Mouse (Mus musculus) lung, embryonic 14.5 days (tissue): ENCODE results near the gene Crlf1. TPM values are rescaled to one million over a fixed set of nuclear protein-coding genes. Genes with fewer than 3 reads are reported as not detected.

Source experiments
- ATAC-seq: fragments of 200-750 bp; cut with Nextera tagmentation; 2 replicates; pipeline ENCODE4 v1.8.0; 2017; ENCODE audit warnings: mild to moderate bottlenecking, moderate TSS enrichment, moderate library complexity; ENCODE audit not compliant: insufficient read depth
- DNase-seq: peaks from one replicate; pipeline ENCODE4 v3.0.0-alpha.2; 2015
- H3K27ac ChIP-seq: fragments of 300-500 bp; sonication (generic); 2 replicates; pipeline ENCODE4 v1.5.1; 2014; ENCODE audit warnings: low read depth, mild to moderate bottlenecking, moderate library complexity
- H3K27me3 ChIP-seq: fragments of 300-500 bp; sonication (generic); 2 replicates; pipeline ENCODE4 v1.6.1; 2014; ENCODE audit warnings: low read length, control low read depth; ENCODE audit not compliant: insufficient read depth
- H3K36me3 ChIP-seq: fragments of 300-500 bp; sonication (generic); 2 replicates; pipeline ENCODE4 v1.6.1; 2014; ENCODE audit warnings: control low read depth; ENCODE audit not compliant: insufficient read depth
- H3K4me1 ChIP-seq: fragments of 300-500 bp; sonication (generic); 2 replicates; pipeline ENCODE4 v1.6.1; 2014; ENCODE audit warnings: antibody characterized with exemption, control low read depth; ENCODE audit not compliant: insufficient read depth
- H3K4me2 ChIP-seq: fragments of 300-500 bp; sonication (generic); 2 replicates; pipeline ENCODE4 v1.6.1; 2014; ENCODE audit warnings: mild to moderate bottlenecking
- H3K4me3 ChIP-seq: fragments of 300-500 bp; sonication (generic); 2 replicates; pipeline ENCODE4 v1.5.1; 2014; ENCODE audit warnings: low read depth, low read length
- H3K9ac ChIP-seq: fragments of 300-500 bp; sonication (generic); 2 replicates; pipeline ENCODE4 v1.6.1; 2014
- H3K9me3 ChIP-seq: fragments of 300-500 bp; sonication (generic); 2 replicates; pipeline ENCODE4 v1.6.1; 2016; ENCODE audit warnings: low read depth, low read length, control low read depth
- CTCF ChIP-seq: IDR thresholded peaks from 2 replicates; pipeline ENCODE4 v1.5.1; 2016; ENCODE audit warnings: antibody characterized with exemption, low read depth
- WGBS: fragments of 180-500 bp; shearing (Covaris S2); extraction: QIAGEN DNeasy Blood & Tissue Kit; methylation state at CpG from one replicate; pipeline ENCODE4 v1.1.7; 2014; 5-methylcytosine and 5-hydroxymethylcytosine counted together
- polyA plus RNA-seq: library from polyadenylated mRNA; unstranded; fragments of >200 nt; fragmentation: Nextera tagmentation; extraction: Ambion mirVana; gene quantifications from 2 replicates; pipeline ENCODE4 v1.2.1, GENCODE M21; 2014

Gene Crlf1
- polyA plus RNA-seq, 1 experiment from 2014 or later = 165 TPM

- no peak for TF ChIP-seq CTCF
- no peaks in the 10 kb centered on the region for H3K36me3 ChIP-seq
- DNase-seq = no peak
- H3K9ac ChIP-seq = no peak overlapping the region
- H3K4me3 ChIP-seq = peak overlapping the region; percentile 50
- H3K4me2 ChIP-seq = peak overlapping the region; percentile 82
- no peaks in the 10 kb centered on the region for H3K9me3 ChIP-seq
- 14% methylated on average over 10 of the region's 10 CpGs for WGBS
- ATAC-seq = no peak
- peaks cover 96% of the 10 kb centered on the region for H3K27me3 ChIP-seq
- H3K4me1 ChIP-seq = peaks cover 16% of the 10 kb centered on the region
- H3K27ac ChIP-seq = peak overlapping the region; percentile 88
These were observed 2.7 kb upstream of the Crlf1 start for GRCm38 (mm10) chr8:70490061-70490879.

- DNase-seq (no peak), ATAC-seq (no peak)
- H3K9ac ChIP-seq = no peak overlapping the region
- H3K27me3 ChIP-seq = peaks cover 97% of the 10 kb centered on the region
- no peaks in the 10 kb centered on the region for H3K9me3 ChIP-seq
- H3K36me3 ChIP-seq = no peaks in the 10 kb centered on the region
- H3K4me3 ChIP-seq = peak overlapping the region; percentile 50; the same call in 1 of the 2 replicates
- 4% methylated on average over 20 of the region's 20 CpGs for WGBS
- no peak for TF ChIP-seq CTCF
- H3K4me1 ChIP-seq = peaks cover 16% of the 10 kb centered on the region
- peak overlapping the region; percentile 88 for H3K27ac ChIP-seq
- H3K4me2 ChIP-seq = peak overlapping the region; percentile 82
These were observed 2.0 kb upstream of the Crlf1 start for GRCm38 (mm10) chr8:70490880-70491495.

GRCm38 (mm10) chr8:70493692-70494415 lies 896 bp downstream of the Crlf1 start:
- H3K4me1 ChIP-seq = peaks cover 7% of the 10 kb centered on the region; the same call in 1 of the 2 replicates
- 1% methylated on average over 47 of the region's 47 CpGs for WGBS
- peak overlapping the region; percentile 82 for H3K4me2 ChIP-seq
- H3K4me3 ChIP-seq = peak overlapping the region; percentile 50
- no peak for DNase-seq
- no peak for TF ChIP-seq CTCF
- H3K27ac ChIP-seq = peak overlapping the region; percentile 59; the same call in 1 of the 2 replicates
- ATAC-seq = 0 out of 2 replicates have a peak, but pooled peaks have one; percentile 1
- H3K9ac ChIP-seq = peak overlapping the region; percentile 54
- peaks cover 98% of the 10 kb centered on the region for H3K27me3 ChIP-seq
- no peaks in the 10 kb centered on the region for H3K36me3 ChIP-seq
- H3K9me3 ChIP-seq = no peaks in the 10 kb centered on the region

- Histone ChIP-seq H3K4me2 (peak overlapping the region; percentile 82), H3K27ac (peak overlapping the region; percentile 27; the same call in 1 of the 2 replicates), H3K36me3 (no peaks in the 10 kb centered on the region), H3K27me3 (peaks cover 96% of the 10 kb centered on the region), H3K9ac (peak overlapping the region; percentile 54), H3K4me1 (0 out of 2 replicates have a peak, but pooled peaks cover under 1% of the 10 kb centered on the region), H3K9me3 (no peaks in the 10 kb centered on the region), H3K4me3 (peak overlapping the region; percentile 50)
- TF ChIP-seq CTCF = no peak
- 2% methylated on average over 28 of the region's 28 CpGs for WGBS
- ATAC-seq = no peak
- no peak for DNase-seq
These were observed 1.5 kb downstream of the Crlf1 start for GRCm38 (mm10) chr8:70494416-70494945.

GRCm38 (mm10) chr8:70495001-70495770 lies 2.2 kb downstream of the Crlf1 start:
- no peaks in the 10 kb centered on the region for H3K9me3 ChIP-seq
- ATAC-seq = no peak
- peak overlapping the region; percentile 50 for H3K4me3 ChIP-seq
- no peaks in the 10 kb centered on the region for H3K4me1 ChIP-seq
- peak overlapping the region; percentile 82 for H3K4me2 ChIP-seq
- no peak for TF ChIP-seq CTCF
- H3K9ac ChIP-seq = peak overlapping the region; percentile 54
- no peak overlapping the region for H3K27ac ChIP-seq
- peaks cover 93% of the 10 kb centered on the region for H3K27me3 ChIP-seq
- H3K36me3 ChIP-seq = no peaks in the 10 kb centered on the region
- no peak for DNase-seq
- 2% methylated on average over 21 of the region's 21 CpGs for WGBS

- no peaks in the 10 kb centered on the region for H3K4me1 ChIP-seq
- no peaks in the 10 kb centered on the region for H3K36me3 ChIP-seq
- H3K9ac ChIP-seq = peak overlapping the region; percentile 54
- ATAC-seq (no peak), DNase-seq (no peak)
- peak overlapping the region; percentile 82 for H3K4me2 ChIP-seq
- H3K27ac ChIP-seq = no peak overlapping the region
- H3K9me3 ChIP-seq = no peaks in the 10 kb centered on the region
- H3K27me3 ChIP-seq = peaks cover 93% of the 10 kb centered on the region
- WGBS = 10% methylated on average over 12 of the region's 12 CpGs
- H3K4me3 ChIP-seq = peak overlapping the region; percentile 50
- no peak for TF ChIP-seq CTCF
These were observed 2.8 kb downstream of the Crlf1 start for GRCm38 (mm10) chr8:70495771-70496062.
